Mouse (Mus musculus) telencephalon, adult 2 months (tissue): ENCODE measurements at regions not wholly inside any gene's neighbourhood (a gene's known extent, or its start where the extent isn't known, plus 50 kb on each side); places are given as distances from the start of the nearest gene placed in this dataset.

Experiments used
- DNase-seq: peaks from one replicate; pipeline ENCODE4 v3.0.0-alpha.2; 2011; ENCODE audit warnings: low read depth, low spot score

- no peak for DNase-seq
Observed at GRCm38 (mm10) chr2:50698841-50699240, 402.2 kb upstream of the Mmadhc start.

DNA sequence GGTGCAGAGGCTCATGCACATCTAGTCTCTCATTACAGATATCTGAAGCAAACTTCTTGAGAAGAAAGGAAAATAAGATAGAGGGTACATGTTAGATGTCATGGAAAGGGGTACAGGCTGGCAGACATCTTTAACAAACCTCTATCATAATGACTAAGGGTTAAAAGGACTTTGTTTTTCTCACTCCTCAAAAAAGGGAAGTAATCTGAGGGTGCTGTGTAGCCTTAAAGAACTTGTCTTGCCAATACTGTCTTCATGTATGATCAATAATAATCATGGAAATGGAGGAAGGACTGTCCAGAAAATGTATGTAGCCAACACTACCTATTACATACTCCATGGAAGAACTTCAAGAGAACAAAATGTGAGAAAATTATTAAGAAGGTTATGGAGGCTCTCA, 400.0 kb upstream of the Mmadhc start:
- DNase-seq, result no peak

- DNase-seq, result no peak
Observed at GRCm38 (mm10) chr2:50694849-50695248, 398.2 kb upstream of the Mmadhc start.

DNA sequence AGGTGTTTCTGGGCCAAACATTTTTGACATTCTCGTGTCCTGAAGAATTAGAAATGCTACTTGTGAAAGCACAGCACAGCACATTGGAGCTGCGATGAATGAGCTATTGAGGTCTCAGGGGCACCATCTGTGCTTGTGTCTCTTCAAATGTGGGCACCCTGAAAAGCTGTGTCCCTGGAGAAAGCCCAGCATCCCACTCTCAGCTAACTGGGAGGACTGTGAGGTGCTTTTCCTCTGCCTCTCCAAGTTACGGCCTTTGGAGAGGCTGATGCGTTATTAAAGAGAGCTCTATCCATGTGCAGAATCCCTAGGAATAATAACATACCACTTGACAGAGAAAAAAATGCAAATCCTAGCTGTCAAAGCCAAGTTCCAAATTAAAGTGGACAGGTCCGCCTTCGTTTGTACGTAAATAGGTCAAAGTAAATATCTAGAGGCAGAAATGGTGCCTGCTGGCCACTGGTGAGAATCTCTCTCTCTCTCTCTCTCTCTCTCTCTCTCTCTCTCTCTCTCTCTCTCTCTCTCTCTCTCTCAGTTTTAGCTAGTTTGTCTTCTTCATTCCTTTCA, 397.3 kb upstream of the Mmadhc start:
- no peak for DNase-seq

GRCm38 (mm10) chr2:50690120-50691103, 393.8 kb upstream of the Mmadhc start:
- DNase-seq, result no peak

GRCm38 (mm10) chr2:50687672-50688151, 391.1 kb upstream of the Mmadhc start:
- DNase-seq, result no peak

GRCm38 (mm10) chr2:50687222-50687621, 390.6 kb upstream of the Mmadhc start:
- DNase-seq, result no peak

- no peak for DNase-seq
Observed at GRCm38 (mm10) chr2:50677456-50677855, 380.9 kb upstream of the Mmadhc start.

- DNase-seq, result no peak
Observed at GRCm38 (mm10) chr2:50675736-50676550, 379.3 kb upstream of the Mmadhc start.

DNA sequence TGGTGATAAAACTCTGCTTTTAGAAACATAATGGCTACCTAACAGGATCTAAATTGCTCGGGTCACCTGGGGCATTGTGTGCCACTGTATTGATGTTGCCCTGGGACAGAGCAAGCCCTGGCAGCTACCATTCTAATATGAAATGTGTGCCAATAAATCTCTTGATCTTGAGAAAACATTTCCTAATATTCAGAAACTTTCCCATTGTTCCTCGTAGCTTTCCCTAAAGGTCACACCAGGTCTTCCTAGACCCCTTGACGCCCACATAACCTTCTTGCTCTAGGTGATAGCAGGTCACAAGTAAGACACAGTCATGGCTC, 378.2 kb upstream of the Mmadhc start:
- DNase-seq, result no peak

DNA sequence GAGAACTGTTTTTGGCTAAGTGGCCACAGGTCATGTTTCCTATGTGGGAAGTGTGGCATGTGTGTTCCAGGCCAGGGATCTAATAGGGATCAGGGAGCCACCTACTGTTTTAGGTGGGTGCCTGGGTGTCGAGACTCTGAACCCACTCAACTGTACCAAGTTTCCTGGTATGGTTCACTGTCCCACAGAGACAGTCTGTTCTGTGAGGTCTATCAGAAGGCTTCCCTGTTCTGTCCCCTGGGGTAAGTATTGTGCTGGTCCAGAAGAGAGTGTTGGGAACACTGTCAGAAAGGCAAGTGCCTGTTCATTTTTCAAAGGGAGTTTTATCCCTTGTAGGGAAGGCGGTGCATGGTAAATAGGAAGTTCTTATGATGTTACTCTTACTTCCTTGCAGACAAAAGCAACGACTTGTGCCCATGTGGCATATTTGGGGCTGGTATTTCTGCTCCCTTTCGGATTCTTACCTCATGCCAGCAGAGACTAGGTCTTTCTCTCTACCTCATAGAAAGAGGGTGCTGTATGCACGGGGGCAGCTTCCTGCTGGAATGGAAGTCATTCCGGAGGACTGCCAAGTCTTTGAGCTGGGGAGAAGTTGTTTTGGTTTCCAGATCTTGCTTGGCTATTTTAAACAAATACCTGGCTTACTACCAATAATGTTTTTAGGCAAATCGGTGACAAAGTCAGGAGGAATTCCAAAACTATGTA, 377.7 kb upstream of the Mmadhc start:
- no peak for DNase-seq

- DNase-seq, result no peak
Observed at GRCm38 (mm10) chr2:50669297-50669696, 372.7 kb upstream of the Mmadhc start.

DNA sequence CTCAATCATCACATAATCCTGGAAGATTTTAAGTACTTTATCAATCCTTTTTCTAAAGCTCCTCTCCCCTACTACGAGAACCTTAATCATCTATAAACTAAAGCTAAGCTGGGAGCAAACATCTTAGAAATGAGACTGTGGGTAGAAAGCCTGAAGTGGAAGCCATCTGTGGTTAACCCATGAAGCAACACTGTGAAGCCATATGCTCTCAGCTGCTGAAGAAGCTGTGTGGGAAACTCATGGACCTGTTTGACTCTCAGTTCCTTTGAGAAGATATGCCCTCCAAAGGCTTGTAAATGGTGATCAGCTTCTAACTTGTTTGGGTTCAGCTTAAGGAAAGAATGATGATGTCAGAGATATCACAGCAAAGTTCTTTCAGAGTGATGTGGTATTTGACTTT, 372.2 kb upstream of the Mmadhc start:
- DNase-seq, result no peak

- DNase-seq, result no peak
Observed at GRCm38 (mm10) chr2:50667180-50667579, 370.6 kb upstream of the Mmadhc start.

DNA sequence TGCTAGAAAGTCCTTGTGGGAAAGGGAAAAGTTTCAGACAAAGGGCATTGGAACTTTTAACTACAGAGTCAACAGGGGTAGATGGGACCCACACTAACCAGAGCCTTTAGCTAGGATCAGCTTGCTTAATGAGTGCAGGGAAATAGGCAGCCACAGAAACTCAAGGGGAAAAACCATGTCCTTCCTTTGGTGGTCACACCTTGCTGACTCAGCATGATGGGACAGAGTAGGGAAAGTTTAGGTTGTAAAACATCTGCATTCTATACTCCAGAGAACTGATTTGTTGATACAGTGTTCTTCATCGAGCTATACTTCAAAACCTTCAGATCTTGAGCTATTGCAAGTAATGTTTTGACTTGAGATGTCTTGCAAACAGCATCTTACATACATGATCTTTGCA, 365.9 kb upstream of the Mmadhc start:
- no peak for DNase-seq

- DNase-seq, result no peak
Observed at GRCm38 (mm10) chr2:50660000-50660399, 363.4 kb upstream of the Mmadhc start.

GRCm38 (mm10) chr2:50657826-50658225, 361.2 kb upstream of the Mmadhc start:
- DNase-seq, result no peak

- DNase-seq, result no peak
Observed at GRCm38 (mm10) chr2:50656351-50656750, 359.8 kb upstream of the Mmadhc start.

GRCm38 (mm10) chr2:50654953-50655324, 358.3 kb upstream of the Mmadhc start:
- DNase-seq, result no peak

DNA sequence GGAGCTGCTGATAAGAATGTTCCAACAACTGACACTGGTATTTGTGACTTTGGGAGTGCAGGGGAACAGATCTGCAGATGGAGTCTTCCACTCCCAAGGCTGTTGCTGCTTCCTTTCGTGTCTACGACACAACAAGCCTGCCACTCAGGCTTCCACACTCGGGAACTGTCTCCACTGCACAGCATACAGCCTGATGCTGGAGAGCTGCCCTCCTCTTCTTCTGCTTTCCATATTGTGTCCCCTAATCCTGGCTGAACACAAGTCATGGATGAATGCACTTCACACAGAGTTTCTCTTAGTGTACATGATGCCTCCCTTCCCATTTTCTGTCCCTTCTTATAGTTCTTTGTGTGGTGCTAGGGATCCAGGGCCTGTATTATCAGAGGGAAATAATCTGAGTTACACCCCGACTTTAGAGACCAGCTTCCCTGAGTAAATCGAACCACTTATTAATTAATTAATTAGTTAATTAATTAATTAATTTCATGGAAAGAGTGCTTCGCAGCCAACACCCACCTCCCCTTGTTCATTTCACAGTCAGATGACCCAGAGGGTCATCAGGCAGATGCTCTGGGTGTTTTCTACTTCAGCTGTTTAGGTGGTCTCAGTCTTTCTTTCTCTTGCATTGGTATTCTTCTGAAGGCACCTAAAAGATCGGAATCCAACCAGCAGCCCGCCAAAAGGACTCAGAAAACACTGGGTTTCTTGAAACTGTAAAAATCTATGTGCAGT, 357.8 kb upstream of the Mmadhc start:
- no peak for DNase-seq

- no peak for DNase-seq
Observed at GRCm38 (mm10) chr2:50653121-50653615, 356.6 kb upstream of the Mmadhc start.
